Mouse (Mus musculus): Measurements from ENCODE around the gene Rtp3. TPM values are rescaled to one million over a fixed set of nuclear protein-coding genes. Genes with fewer than 3 reads are reported as not detected.

Rtp3 gene
- polyA plus RNA-seq, 1 experiment from 2014 or later, result 0.29 TPM

DNA sequence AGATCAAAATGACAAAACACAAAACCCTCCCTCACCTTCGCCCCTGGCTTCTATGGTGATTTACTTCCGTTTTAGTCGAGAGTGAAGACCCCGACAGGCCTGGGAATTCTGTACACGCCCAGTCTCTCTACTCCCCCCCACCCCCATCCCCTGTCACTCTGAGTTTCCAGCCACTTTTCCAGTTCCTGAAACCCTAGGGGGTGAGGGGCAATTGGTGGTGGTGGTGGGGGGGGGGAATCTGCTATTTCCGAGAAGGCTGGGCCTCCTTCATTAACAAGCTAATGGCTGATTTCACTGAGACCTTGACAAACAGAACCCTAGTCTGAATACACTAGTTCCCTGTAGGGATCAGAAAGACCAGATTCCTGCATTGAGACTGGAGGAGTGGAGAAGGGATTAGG is 43.1 kb downstream of the Rtp3 start:
- ATAC-seq (replicated peaks; ENCODE audit: insufficient number of reproducible peaks, low FRiP score, low TSS enrichment), result no peak
- 6% methylated on average over 6 of the region's 6 CpGs for WGBS (ENCODE audit: insufficient replicate concordance)
- H3K9ac ChIP-seq (ENCODE audit: low read depth, low read length), result no peak overlapping the region
- H3K4me3 ChIP-seq (ENCODE audit: low read depth, low read length), result no peak overlapping the region
- no peaks in the 10 kb centered on the region for H3K36me3 ChIP-seq (ENCODE audit: control insufficient read depth, insufficient read depth, low read length)
- no peaks in the 10 kb centered on the region for H3K9me3 ChIP-seq (replicated peaks; ENCODE audit: control insufficient read depth, low read length)
- peak overlapping the region; percentile 38 for H3K4me2 ChIP-seq
- H3K27ac ChIP-seq (ENCODE audit: low read depth, low read length), result no peak overlapping the region
- H3K27me3 ChIP-seq (ENCODE audit: control insufficient read depth, insufficient read depth, low read length), result peaks cover 13% of the 10 kb centered on the region
- H3K4me1 ChIP-seq (ENCODE audit: control insufficient read depth, insufficient read depth, low read length), result peaks cover 19% of the 10 kb centered on the region

DNA sequence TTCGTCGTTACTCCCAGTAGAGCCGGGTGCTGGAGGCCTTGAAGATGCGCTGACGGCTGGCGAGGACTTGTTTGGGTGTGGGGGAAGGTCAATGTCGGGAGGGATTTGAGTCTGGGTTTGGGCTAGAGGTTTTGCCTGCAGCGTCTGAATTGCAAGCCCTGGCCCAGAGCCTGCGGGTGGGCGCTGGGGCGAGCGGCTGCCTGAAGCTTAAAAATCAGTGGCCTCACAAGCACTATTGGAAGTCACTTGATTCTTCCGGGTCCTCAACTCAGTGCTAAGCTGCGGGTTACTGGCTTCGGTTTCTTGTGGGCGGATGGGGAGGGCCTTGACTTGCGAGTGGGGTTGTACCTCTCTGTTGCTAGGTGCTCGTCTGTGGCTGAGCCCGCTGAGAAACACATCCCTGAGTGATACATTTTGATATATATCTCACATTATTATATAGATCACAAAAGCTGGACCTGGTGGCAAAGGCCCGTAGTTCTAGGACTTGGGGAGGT is 43.8 kb downstream of the Rtp3 start:
- H3K36me3 ChIP-seq (ENCODE audit: control insufficient read depth, insufficient read depth, low read length), result no peaks in the 10 kb centered on the region
- no peak overlapping the region for H3K4me3 ChIP-seq (ENCODE audit: low read depth, low read length)
- WGBS (ENCODE audit: insufficient replicate concordance), result 13% methylated on average over 20 of the region's 20 CpGs
- no peak overlapping the region for H3K9ac ChIP-seq (ENCODE audit: low read depth, low read length)
- H3K27ac ChIP-seq (ENCODE audit: low read depth, low read length), result no peak overlapping the region
- H3K4me2 ChIP-seq, result peak overlapping the region; percentile 38
- H3K9me3 ChIP-seq (replicated peaks; ENCODE audit: control insufficient read depth, low read length), result no peaks in the 10 kb centered on the region
- peaks cover 19% of the 10 kb centered on the region for H3K4me1 ChIP-seq (ENCODE audit: control insufficient read depth, insufficient read depth, low read length)
- no peak for ATAC-seq (replicated peaks; ENCODE audit: insufficient number of reproducible peaks, low FRiP score, low TSS enrichment)
- peaks cover 13% of the 10 kb centered on the region for H3K27me3 ChIP-seq (ENCODE audit: control insufficient read depth, insufficient read depth, low read length)

DNA sequence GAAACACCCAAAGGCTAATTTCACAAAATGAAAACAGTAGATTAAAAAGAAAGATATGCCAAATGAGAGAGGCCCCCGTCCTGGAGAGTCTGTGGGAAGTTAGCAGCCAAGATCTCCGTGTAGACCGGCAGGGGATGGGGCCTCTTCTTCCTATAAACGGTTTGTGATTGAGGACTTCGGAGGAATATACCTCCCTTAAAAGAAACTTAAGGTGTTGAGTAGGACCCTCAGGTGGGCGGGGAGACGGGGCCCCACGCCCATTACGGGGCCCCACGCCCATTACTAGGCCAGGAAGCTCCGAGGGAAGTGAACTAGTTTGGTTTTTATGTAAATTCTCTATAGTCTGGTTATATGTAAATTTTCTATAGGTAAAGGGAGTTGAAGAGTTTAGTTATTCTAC is 44.5 kb downstream of the Rtp3 start, which contains the start of gene Tdgf1:
Gene Tdgf1 (minus strand): TSS at position 233 of the 400 bp plus-strand sequence.
- no peaks in the 10 kb centered on the region for H3K36me3 ChIP-seq (ENCODE audit: control insufficient read depth, insufficient read depth, low read length)
- 14% methylated on average over 11 of the region's 11 CpGs for WGBS (ENCODE audit: insufficient replicate concordance)
- H3K9me3 ChIP-seq (replicated peaks; ENCODE audit: control insufficient read depth, low read length), result no peaks in the 10 kb centered on the region
- no peak for ATAC-seq (replicated peaks; ENCODE audit: insufficient number of reproducible peaks, low FRiP score, low TSS enrichment)
- H3K4me2 ChIP-seq, result peak within 1 kb of the TSS; percentile 38
- no peak within 1 kb of the TSS for H3K4me3 ChIP-seq (ENCODE audit: low read depth, low read length)
- H3K27me3 ChIP-seq (ENCODE audit: control insufficient read depth, insufficient read depth, low read length), result peaks cover 13% of the 10 kb centered on the region
- no peak within 1 kb of the TSS for H3K9ac ChIP-seq (ENCODE audit: low read depth, low read length)
- H3K4me1 ChIP-seq (ENCODE audit: control insufficient read depth, insufficient read depth, low read length), result peaks cover 19% of the 10 kb centered on the region
- H3K27ac ChIP-seq (ENCODE audit: low read depth, low read length), result no peak within 1 kb of the TSS

DNA sequence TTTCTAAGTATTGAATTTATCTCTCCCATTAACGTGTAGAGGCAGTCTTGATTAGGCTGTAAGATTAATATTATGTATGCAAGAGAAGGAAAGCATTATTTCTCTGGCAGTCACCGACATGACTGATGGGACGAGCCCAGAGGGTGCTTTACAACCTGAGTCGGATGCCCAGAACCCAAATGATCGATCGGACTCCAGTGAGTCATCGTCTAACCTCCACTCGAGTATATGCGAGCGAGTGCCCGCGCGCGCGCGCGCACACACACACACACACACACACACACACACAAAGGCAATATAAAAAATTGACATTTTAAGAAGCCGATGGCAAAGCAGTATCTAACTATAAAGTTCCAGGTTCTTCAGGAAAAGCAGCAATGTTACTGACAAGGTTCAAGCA is 45.0 kb downstream of the Rtp3 start:
- 0 out of 2 replicates have a peak overlapping the region, but pooled peaks have one; percentile 15 for H3K4me2 ChIP-seq
- H3K27ac ChIP-seq (ENCODE audit: low read depth, low read length), result no peak overlapping the region
- peaks cover 13% of the 10 kb centered on the region for H3K27me3 ChIP-seq (ENCODE audit: control insufficient read depth, insufficient read depth, low read length)
- peaks cover 19% of the 10 kb centered on the region for H3K4me1 ChIP-seq (ENCODE audit: control insufficient read depth, insufficient read depth, low read length)
- H3K4me3 ChIP-seq (ENCODE audit: low read depth, low read length), result no peak overlapping the region
- no peaks in the 10 kb centered on the region for H3K9me3 ChIP-seq (replicated peaks; ENCODE audit: control insufficient read depth, low read length)
- no peaks in the 10 kb centered on the region for H3K36me3 ChIP-seq (ENCODE audit: control insufficient read depth, insufficient read depth, low read length)
- 16% methylated on average over 18 of the region's 18 CpGs for WGBS (ENCODE audit: insufficient replicate concordance)
- no peak for ATAC-seq (replicated peaks; ENCODE audit: insufficient number of reproducible peaks, low FRiP score, low TSS enrichment)
- no peak overlapping the region for H3K9ac ChIP-seq (ENCODE audit: low read depth, low read length)

DNA sequence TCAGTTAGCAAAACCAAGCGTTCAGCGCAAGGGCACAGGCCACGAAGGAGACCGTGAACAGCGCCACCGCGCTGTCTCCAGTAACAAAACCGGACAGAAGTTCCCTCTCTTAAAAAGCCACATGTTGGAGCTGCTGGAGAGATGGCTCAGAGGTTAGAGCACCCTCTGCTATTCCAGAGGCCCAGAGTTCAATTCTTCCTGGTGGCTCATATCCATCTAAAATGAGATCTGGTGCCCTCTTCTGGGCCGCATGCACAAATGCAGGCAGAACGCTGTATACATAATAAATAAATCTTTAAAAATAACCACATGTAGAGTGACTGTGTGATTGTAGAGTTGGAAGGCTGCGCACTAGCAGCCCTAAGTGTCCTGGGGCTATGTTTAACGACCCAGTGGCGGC is 46.1 kb downstream of the Rtp3 start:
- Histone ChIP-seq H3K4me2 (no peak overlapping the region), H3K9ac (ENCODE audit: low read depth, low read length) (no peak overlapping the region), H3K27me3 (ENCODE audit: control insufficient read depth, insufficient read depth, low read length) (peaks cover 13% of the 10 kb centered on the region), H3K9me3 (replicated peaks; ENCODE audit: control insufficient read depth, low read length) (no peaks in the 10 kb centered on the region), H3K4me1 (ENCODE audit: control insufficient read depth, insufficient read depth, low read length) (peaks cover 19% of the 10 kb centered on the region), H3K36me3 (ENCODE audit: control insufficient read depth, insufficient read depth, low read length) (no peaks in the 10 kb centered on the region), H3K27ac (ENCODE audit: low read depth, low read length) (no peak overlapping the region), H3K4me3 (ENCODE audit: low read depth, low read length) (no peak overlapping the region)
- WGBS (ENCODE audit: insufficient replicate concordance), result 23% methylated on average over 13 of the region's 13 CpGs
- ATAC-seq (replicated peaks; ENCODE audit: insufficient number of reproducible peaks, low FRiP score, low TSS enrichment), result no peak

DNA sequence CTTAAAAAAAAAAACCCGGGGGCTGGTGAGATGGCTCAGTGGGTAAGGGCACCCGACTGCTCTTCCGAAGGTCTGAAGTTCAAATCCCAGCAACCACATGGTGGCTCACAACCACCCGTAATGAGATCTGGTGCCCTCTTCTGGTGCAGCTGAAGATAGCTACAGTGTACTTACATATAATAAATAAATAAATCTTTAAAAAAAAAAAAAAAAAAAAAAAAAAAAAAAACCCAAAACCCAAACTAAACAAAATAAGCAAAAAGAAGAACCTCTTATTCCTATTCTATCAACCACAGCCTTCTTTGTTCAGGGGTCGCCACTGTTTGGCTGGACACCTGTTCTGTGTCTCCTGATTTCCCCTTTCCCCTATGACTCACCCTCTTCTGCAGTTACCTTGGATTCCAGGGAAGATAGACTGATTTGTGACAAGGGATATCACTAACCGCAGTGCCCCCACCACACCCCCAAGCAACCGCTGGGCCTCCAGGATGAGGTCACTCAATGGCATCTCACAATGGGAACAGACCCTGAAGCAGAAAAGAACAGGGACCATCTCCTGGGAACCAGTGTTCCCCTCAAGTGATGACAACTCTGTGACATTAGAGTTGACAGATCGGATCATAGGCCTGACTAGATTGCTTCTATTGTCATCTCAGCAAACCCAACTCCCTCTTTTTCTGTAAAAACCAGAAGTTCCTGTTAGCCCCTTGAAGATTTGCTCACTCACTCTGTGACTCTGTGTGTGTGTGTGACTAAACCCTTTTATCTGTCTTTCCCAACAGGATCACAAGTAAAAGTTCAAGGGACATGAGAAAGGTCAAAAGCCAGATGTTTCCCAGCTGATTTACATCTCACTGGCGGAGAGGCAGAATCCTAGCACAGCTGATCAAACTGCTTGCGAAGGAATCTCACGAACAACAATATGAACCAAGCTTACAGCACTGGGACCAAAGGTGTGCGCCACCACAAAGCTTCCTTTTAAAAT is 52.6 kb downstream of the Rtp3 start:
- 63% methylated on average over 12 of the region's 12 CpGs for WGBS (ENCODE audit: insufficient replicate concordance)
- H3K36me3 ChIP-seq (ENCODE audit: control insufficient read depth, insufficient read depth, low read length), result no peaks in the 10 kb centered on the region
- no peak overlapping the region for H3K4me2 ChIP-seq
- H3K9ac ChIP-seq (ENCODE audit: low read depth, low read length), result no peak overlapping the region
- ATAC-seq (replicated peaks; ENCODE audit: insufficient number of reproducible peaks, low FRiP score, low TSS enrichment), result no peak
- no peaks in the 10 kb centered on the region for H3K27me3 ChIP-seq (ENCODE audit: control insufficient read depth, insufficient read depth, low read length)
- H3K4me1 ChIP-seq (ENCODE audit: control insufficient read depth, insufficient read depth, low read length), result no peaks in the 10 kb centered on the region
- no peak overlapping the region for H3K27ac ChIP-seq (ENCODE audit: low read depth, low read length)
- H3K9me3 ChIP-seq (replicated peaks; ENCODE audit: control insufficient read depth, low read length), result no peaks in the 10 kb centered on the region
- no peak overlapping the region for H3K4me3 ChIP-seq (ENCODE audit: low read depth, low read length)

DNA sequence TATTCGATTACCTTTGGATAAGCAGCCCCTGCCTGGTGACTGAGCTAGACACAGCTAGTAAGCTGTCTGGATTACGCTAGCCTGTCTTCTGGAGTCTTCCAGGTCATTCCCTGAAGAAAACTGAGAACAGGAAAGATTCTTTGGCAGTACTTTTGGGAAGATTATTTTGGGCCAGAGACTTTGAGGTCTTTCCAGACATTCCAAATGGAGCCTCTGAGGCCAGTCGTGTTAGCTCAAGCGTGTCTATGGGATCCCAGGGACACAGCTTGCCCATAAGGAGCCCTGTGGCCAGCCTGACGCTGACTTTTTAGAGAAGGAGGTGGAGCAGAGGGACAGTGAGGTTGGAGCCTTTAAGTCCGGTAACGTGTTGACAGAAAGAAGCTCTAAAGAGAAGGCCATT is 54.4 kb downstream of the Rtp3 start:
- H3K27me3 ChIP-seq (ENCODE audit: control insufficient read depth, insufficient read depth, low read length), result no peaks in the 10 kb centered on the region
- H3K9me3 ChIP-seq (replicated peaks; ENCODE audit: control insufficient read depth, low read length), result no peaks in the 10 kb centered on the region
- no peak overlapping the region for H3K9ac ChIP-seq (ENCODE audit: low read depth, low read length)
- no peak overlapping the region for H3K4me3 ChIP-seq (ENCODE audit: low read depth, low read length)
- no peak overlapping the region for H3K4me2 ChIP-seq
- WGBS (ENCODE audit: insufficient replicate concordance), result 82% methylated on average over 7 of the region's 7 CpGs
- no peak overlapping the region for H3K27ac ChIP-seq (ENCODE audit: low read depth, low read length)
- ATAC-seq (replicated peaks; ENCODE audit: insufficient number of reproducible peaks, low FRiP score, low TSS enrichment), result no peak
- no peaks in the 10 kb centered on the region for H3K4me1 ChIP-seq (ENCODE audit: control insufficient read depth, insufficient read depth, low read length)
- H3K36me3 ChIP-seq (ENCODE audit: control insufficient read depth, insufficient read depth, low read length), result no peaks in the 10 kb centered on the region

Data from heart, embryonic 11.5 days (tissue).